Mouse (Mus musculus) CH12.LX (cell line): ENCODE measurements around the gene Olfr821.
"Not testable (repeated sequence)": the region's sequence is repeated elsewhere in the genome, so short reads cannot be mapped to it uniquely, and the experiment has no call there.

Experiments used
- EP300 ChIP-seq: IDR thresholded peaks from 2 replicates; pipeline ENCODE4 v1.6.1; 2011; ENCODE audit warnings: low read length, improper control_type of control experiment
- JUND ChIP-seq: conservative IDR thresholded peaks from 2 replicates; pipeline ENCODE4 v1.6.1; 2011; ENCODE audit warnings: low read depth, low read length, improper control_type of control experiment
- UBTF ChIP-seq: IDR thresholded peaks from 2 replicates; pipeline ENCODE4 v1.6.1; 2012; ENCODE audit warnings: low read depth, mild to moderate bottlenecking, inconsistent platforms, low read length, improper control_type of control experiment, moderate library complexity

GRCm38 (mm10) chr10:130004104-130004503 lies 26.0 kb upstream of the Olfr821 start:
- TF ChIP-seq JUND, UBTF, EP300: not testable (repeated sequence)
